Mouse (Mus musculus) heart, embryonic 15.5 days (tissue): ENCODE data around the gene Gpr174. TPM values are rescaled to one million over a fixed set of nuclear protein-coding genes. Genes with fewer than 3 reads are reported as not detected.

Experiments
- ATAC-seq: fragments of 200-750 bp; cut with Nextera tagmentation; replicated peaks from 2 replicates; pipeline ENCODE4 v1.8.0; 2017; ENCODE audit warnings: low read depth, moderate TSS enrichment; ENCODE audit not compliant: insufficient number of reproducible peaks, insufficient read depth, low FRiP score
- H3K27ac ChIP-seq: fragments of 300-500 bp; sonication (generic); 2 replicates; pipeline ENCODE4 v1.5.1; 2015; ENCODE audit warnings: mild to moderate bottlenecking, inconsistent platforms
- H3K27me3 ChIP-seq: fragments of 300-500 bp; sonication (generic); 2 replicates; pipeline ENCODE4 v1.6.1; 2015; ENCODE audit warnings: inconsistent platforms
- H3K36me3 ChIP-seq: fragments of 300-500 bp; sonication (generic); 2 replicates; pipeline ENCODE4 v1.6.1; 2015; ENCODE audit warnings: mild to moderate bottlenecking, inconsistent platforms
- H3K4me1 ChIP-seq: fragments of 300-500 bp; sonication (generic); replicated peaks from 2 replicates; pipeline ENCODE4 v1.6.1; 2015; ENCODE audit warnings: inconsistent platforms
- H3K4me2 ChIP-seq: fragments of 300-500 bp; sonication (generic); 2 replicates; pipeline ENCODE4 v1.6.1; 2015; ENCODE audit warnings: inconsistent platforms, mild to moderate bottlenecking, moderate library complexity
- H3K4me3 ChIP-seq: fragments of 300-500 bp; sonication (generic); 2 replicates; pipeline ENCODE4 v1.5.1; 2015; ENCODE audit warnings: mild to moderate bottlenecking, inconsistent platforms
- H3K9ac ChIP-seq: fragments of 300-500 bp; sonication (generic); 2 replicates; pipeline ENCODE4 v1.6.1; 2015; ENCODE audit warnings: mild to moderate bottlenecking, inconsistent platforms
- H3K9me3 ChIP-seq: fragments of 300-500 bp; sonication (generic); replicated peaks from 2 replicates; pipeline ENCODE4 v1.6.1; 2016; ENCODE audit warnings: inconsistent platforms
- WGBS: fragments of 180-500 bp; shearing (Covaris S2); methylation state at CpG from one replicate; pipeline ENCODE4 v1.1.7; 2015; ENCODE audit warnings: mixed read lengths; 5-methylcytosine and 5-hydroxymethylcytosine counted together
- polyA plus RNA-seq: library from polyadenylated mRNA; unstranded; fragments of >200 nt; fragmentation: Nextera tagmentation; extraction: Ambion mirVana; gene quantifications from 2 replicates; pipeline ENCODE4 v1.2.1, GENCODE M21; 2015

Gpr174 gene
- polyA plus RNA-seq, 1 experiment from 2014 or later: 0.10 TPM

DNA sequence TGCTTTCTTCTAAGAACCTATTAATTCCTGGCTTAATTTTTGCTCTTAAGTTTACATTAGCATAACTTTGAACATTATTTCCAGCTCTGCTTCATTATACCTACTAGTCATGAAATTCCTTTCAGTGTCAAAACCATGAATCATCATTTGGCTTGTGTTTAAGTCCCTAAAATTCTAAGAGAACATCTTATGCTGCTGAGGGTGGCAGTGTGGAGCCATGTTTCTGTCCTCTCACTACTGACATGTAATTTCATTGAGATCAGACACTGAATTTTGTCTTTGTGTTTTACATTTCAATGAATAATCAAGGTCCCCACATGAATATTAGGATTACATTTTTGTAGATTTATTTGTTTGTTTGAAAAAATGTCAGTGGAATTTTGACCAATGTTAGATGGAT is 50.8 kb downstream of the Gpr174 start:
- H3K36me3 ChIP-seq: no peaks in the 10 kb centered on the region
- no peak overlapping the region for H3K4me2 ChIP-seq
- no peak overlapping the region for H3K4me3 ChIP-seq
- H3K9me3 ChIP-seq: no peaks in the 10 kb centered on the region
- ATAC-seq: no peak
- H3K4me1 ChIP-seq: no peaks in the 10 kb centered on the region
- H3K27me3 ChIP-seq: no peaks in the 10 kb centered on the region
- H3K9ac ChIP-seq: no peak overlapping the region
- H3K27ac ChIP-seq: no peak overlapping the region

DNA sequence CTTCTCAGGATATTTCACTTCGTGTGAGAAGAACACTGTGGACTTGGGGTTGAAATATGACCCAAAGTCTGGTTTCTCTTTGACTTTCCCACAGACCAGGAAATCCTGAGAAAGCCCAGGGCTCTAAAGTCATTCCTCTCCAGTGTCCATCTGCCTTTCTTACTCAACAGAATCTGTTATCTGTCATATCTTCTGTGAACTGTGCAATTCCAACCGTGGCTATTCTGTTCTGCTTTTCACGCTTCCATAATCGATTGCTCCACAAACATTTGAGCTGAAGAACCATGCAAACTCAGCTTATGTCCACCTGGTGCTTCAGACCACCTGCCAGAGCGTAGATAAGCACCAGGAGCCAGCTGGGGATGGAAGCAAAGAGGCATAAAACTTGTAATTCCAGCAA is 56.9 kb downstream of the Gpr174 start:
- no peaks in the 10 kb centered on the region for H3K36me3 ChIP-seq
- no peak overlapping the region for H3K4me3 ChIP-seq
- H3K4me2 ChIP-seq: no peak overlapping the region
- no peak overlapping the region for H3K27ac ChIP-seq
- no peaks in the 10 kb centered on the region for H3K4me1 ChIP-seq
- no peaks in the 10 kb centered on the region for H3K9me3 ChIP-seq
- 55% methylated on average over 5 of the region's 5 CpGs for WGBS
- no peak overlapping the region for H3K9ac ChIP-seq
- no peak for ATAC-seq
- no peaks in the 10 kb centered on the region for H3K27me3 ChIP-seq

DNA sequence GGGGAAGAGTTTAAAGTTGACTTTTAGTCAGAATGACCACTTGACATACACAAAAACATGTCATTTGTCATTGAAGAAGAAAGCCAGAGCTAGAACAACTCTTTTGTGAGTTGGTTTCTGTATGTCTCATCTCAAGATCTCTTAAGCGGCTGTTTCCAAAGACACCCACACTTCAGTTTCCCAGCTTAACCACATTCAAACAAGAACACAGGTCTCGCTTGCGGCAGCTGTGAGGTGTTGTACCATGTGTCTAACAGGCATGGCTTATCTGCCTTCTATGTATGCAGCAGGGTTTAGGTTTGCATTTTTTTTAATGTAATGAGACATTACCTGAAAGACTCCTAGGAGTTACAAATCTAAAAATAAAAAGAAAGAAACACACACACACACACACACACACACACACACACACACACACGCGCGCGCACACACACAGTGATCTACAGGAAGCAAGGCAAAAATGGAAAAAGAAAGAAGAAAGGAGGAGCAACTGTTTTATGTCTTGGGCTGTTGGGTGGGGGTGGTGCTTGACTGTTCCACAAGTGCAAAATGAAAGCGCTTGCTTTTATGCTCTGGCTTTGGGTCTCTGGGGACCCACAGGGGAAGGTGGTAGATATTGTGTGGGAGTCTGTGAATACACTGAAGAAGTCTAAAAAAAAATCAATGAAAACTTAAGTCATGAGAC is 70.2 kb downstream of the Gpr174 start:
- 54% methylated on average over 6 of the region's 8 CpGs for WGBS
- no peak for ATAC-seq
- no peak overlapping the region for H3K4me2 ChIP-seq

DNA sequence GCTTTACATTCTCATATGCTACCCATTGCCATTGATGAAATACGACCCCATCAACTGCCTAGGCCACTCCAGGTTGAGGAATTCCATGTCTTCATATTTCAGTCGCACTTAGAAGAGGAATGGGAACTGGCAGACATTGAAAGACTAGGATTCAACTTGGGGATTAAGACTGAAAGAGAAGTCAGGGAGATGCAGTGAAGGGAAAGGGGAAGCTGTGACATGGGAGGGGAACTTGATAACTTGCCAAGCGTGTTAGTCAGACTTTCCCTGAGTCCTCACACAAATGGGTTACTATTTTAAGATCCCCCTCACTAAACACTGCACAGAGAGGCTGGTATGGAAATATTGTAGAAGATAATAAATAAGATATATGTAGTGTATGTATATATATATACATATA is 74.2 kb downstream of the Gpr174 start:
- no peaks in the 10 kb centered on the region for H3K9me3 ChIP-seq
- H3K36me3 ChIP-seq: no peaks in the 10 kb centered on the region
- H3K27ac ChIP-seq: no peak overlapping the region
- no peaks in the 10 kb centered on the region for H3K27me3 ChIP-seq
- no peak overlapping the region for H3K4me3 ChIP-seq
- no peak for ATAC-seq
- no peak overlapping the region for H3K9ac ChIP-seq
- no peak overlapping the region for H3K4me2 ChIP-seq
- 47% methylated on average over 3 of the region's 3 CpGs for WGBS
- no peaks in the 10 kb centered on the region for H3K4me1 ChIP-seq

More for the DNA sequence above, 70.2 kb downstream of the Gpr174 start:
- Histone ChIP-seq H3K4me3 (no peak overlapping the region), H3K4me1 (no peaks in the 10 kb centered on the region), H3K9ac (no peak overlapping the region), H3K27me3 (no peaks in the 10 kb centered on the region), H3K27ac (no peak overlapping the region), H3K9me3 (no peaks in the 10 kb centered on the region), H3K36me3 (no peaks in the 10 kb centered on the region)

DNA sequence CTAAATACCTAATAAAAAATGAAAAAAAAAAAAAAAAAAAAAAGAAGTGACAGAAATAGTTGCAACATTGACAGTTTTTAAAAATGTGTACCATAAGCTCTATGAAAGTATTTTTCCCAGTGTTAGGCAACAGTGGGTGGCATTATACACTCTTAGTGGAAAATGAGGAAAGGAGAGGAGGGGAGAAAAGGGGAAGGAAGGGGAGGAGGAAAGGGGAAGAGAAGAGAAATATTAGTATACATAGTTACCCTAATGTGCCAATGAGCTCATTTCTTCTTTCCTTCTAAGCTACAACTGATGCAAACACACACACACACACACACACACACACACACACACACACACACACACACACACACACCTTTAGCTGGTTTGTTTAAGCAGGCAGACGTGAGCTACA is 80.9 kb downstream of the Gpr174 start:
- H3K9ac ChIP-seq: no peak overlapping the region
- 80% methylated on average over 1 of the region's 1 CpGs for WGBS
- ATAC-seq: no peak
- no peaks in the 10 kb centered on the region for H3K27me3 ChIP-seq
- H3K9me3 ChIP-seq: no peaks in the 10 kb centered on the region
- no peaks in the 10 kb centered on the region for H3K36me3 ChIP-seq
- H3K4me3 ChIP-seq: no peak overlapping the region
- no peak overlapping the region for H3K4me2 ChIP-seq
- H3K4me1 ChIP-seq: no peaks in the 10 kb centered on the region
- no peak overlapping the region for H3K27ac ChIP-seq

DNA sequence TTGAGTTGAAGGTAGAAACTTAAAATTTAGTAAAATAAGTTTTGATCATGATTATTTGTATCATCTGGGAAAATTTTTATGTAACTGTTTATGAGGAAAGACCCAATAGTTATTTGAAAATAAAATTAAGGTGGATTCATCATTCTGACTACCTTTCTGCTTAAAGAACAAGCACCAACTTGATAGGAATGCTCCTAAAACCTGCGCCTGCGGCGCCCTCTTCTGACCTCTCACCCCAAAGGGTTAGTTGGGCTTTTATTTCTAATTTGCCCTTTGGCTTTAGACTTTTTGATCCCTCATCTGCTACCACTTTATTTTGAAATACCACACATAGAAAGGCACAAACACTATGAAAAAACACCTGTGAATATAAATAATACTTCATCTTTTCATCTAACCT is 86.3 kb downstream of the Gpr174 start:
- Histone ChIP-seq H3K27ac (no peak overlapping the region), H3K4me3 (no peak overlapping the region), H3K4me2 (no peak overlapping the region), H3K9ac (no peak overlapping the region), H3K36me3 (no peaks in the 10 kb centered on the region), H3K27me3 (no peaks in the 10 kb centered on the region), H3K4me1 (no peaks in the 10 kb centered on the region), H3K9me3 (no peaks in the 10 kb centered on the region)
- ATAC-seq: no peak
- 63% methylated on average over 3 of the region's 3 CpGs for WGBS

Other genes starting within 250 kb of the Gpr174 start
- 0.14 and 1.3 TPM in 2 replicates for gene P2ry10, start 167.4 kb upstream of the Gpr174 start, polyA plus RNA-seq
- 0.83 and 1.1 TPM in 2 replicates for gene P2ry10b, start 107.0 kb upstream of the Gpr174 start, polyA plus RNA-seq
- 359 and 376 TPM in 2 replicates for gene Itm2a, start 147.5 kb downstream of the Gpr174 start, polyA plus RNA-seq